Mouse (Mus musculus): ENCODE results near the gene 1700037H04Rik. TPM values are rescaled to one million over a fixed set of nuclear protein-coding genes. Genes with fewer than 3 reads are reported as not detected.

The 1700037H04Rik gene
- polyA plus RNA-seq, 1 experiment, result 98.0 TPM

GRCm38 (mm10) chr2:131186771-131187601 lies 27.1 kb upstream of the 1700037H04Rik start, which contains the start of the genes Cdc25b and Spef1:
Gene Cdc25b (plus strand): TSS chr2:131186949.
Gene Spef1 (minus strand): TSS chr2:131187282.
- TF ChIP-seq MAX (IDR thresholded peaks at IDR 0.05) (peak; percentile 19), MYOD1 (IDR thresholded peaks at IDR 0.05; ENCODE audit: control insufficient read depth, insufficient read length, low read depth) (no peak)
- Histone ChIP-seq H3K79me2 (ENCODE audit: control insufficient read depth, insufficient read depth) (peaks cover 44% of the 10 kb centered on the region), H3K79me3 (ENCODE audit: low read depth) (peaks cover 25% of the 10 kb centered on the region), H3K27me3 (ENCODE audit: control insufficient read depth, insufficient read depth, insufficient read length) (no peaks in the 10 kb centered on the region), H3K4me3 (ENCODE audit: insufficient read depth, poor library complexity, severe bottlenecking) (peak within 1 kb of the TSS; percentile 86), H3ac (ENCODE audit: control insufficient read depth, insufficient read length, low read depth) (peak within 1 kb of the TSS; percentile 98), H3K36me3 (ENCODE audit: control insufficient read depth, insufficient read depth) (peaks cover 40% of the 10 kb centered on the region)

- TF ChIP-seq MYOD1 (IDR thresholded peaks at IDR 0.05; ENCODE audit: control insufficient read depth, insufficient read length, low read depth) (peak; percentile 80), MYOG (IDR thresholded peaks at IDR 0.05; ENCODE audit: control insufficient read depth, extremely low read depth, insufficient read length) (no peak)
These were observed 26.5 kb upstream of the 1700037H04Rik start for GRCm38 (mm10) chr2:131186343-131186742.

GRCm38 (mm10) chr2:131179990-131180587 lies 20.2 kb upstream of the 1700037H04Rik start, which contains the start of gene Cenpb:
Gene Cenpb (minus strand): TSS chr2:131180067.
- H3K79me3 ChIP-seq (ENCODE audit: low read depth), result peaks cover 36% of the 10 kb centered on the region
- peak within 1 kb of the TSS; percentile 83 for H3K4me3 ChIP-seq (ENCODE audit: insufficient read depth, poor library complexity, severe bottlenecking)
- peaks cover 13% of the 10 kb centered on the region for H3K36me3 ChIP-seq (ENCODE audit: control insufficient read depth, insufficient read depth)
- peaks cover 46% of the 10 kb centered on the region for H3K79me2 ChIP-seq (ENCODE audit: control insufficient read depth, insufficient read depth)
- no peaks in the 10 kb centered on the region for H3K27me3 ChIP-seq (ENCODE audit: control insufficient read depth, insufficient read depth, insufficient read length)
- peak within 1 kb of the TSS; percentile 90 for H3ac ChIP-seq (ENCODE audit: control insufficient read depth, insufficient read length, low read depth)
- TF ChIP-seq CEBPB (IDR thresholded peaks at IDR 0.05; ENCODE audit: low read depth) (peak; percentile 51), MYOG (IDR thresholded peaks at IDR 0.05; ENCODE audit: control insufficient read depth, extremely low read depth, insufficient read length) (no peak), FOSL1 (IDR thresholded peaks at IDR 0.05; ENCODE audit: insufficient read depth, low read length, poor library complexity, severe bottlenecking) (no peak), CTCF (IDR thresholded peaks at IDR 0.05; ENCODE audit: control insufficient read depth, insufficient read depth, insufficient read length) (peak; percentile 91), USF1 (IDR thresholded peaks at IDR 0.05; ENCODE audit: low read depth) (no peak), MAX (IDR thresholded peaks at IDR 0.05) (peak; percentile 84), MYOD1 (IDR thresholded peaks at IDR 0.05; ENCODE audit: control insufficient read depth, insufficient read length, low read depth) (no peak)

More at GRCm38 (mm10) chr2:131186343-131186742, 26.5 kb upstream of the 1700037H04Rik start:
- H3K79me3 ChIP-seq (ENCODE audit: low read depth), result peaks cover 25% of the 10 kb centered on the region
- peak overlapping the region; percentile 72 for H3ac ChIP-seq (ENCODE audit: control insufficient read depth, insufficient read length, low read depth)
- H3K4me3 ChIP-seq (ENCODE audit: insufficient read depth, poor library complexity, severe bottlenecking), result peak overlapping the region; percentile 86
- no peaks in the 10 kb centered on the region for H3K27me3 ChIP-seq (ENCODE audit: control insufficient read depth, insufficient read depth, insufficient read length)
- H3K79me2 ChIP-seq (ENCODE audit: control insufficient read depth, insufficient read depth), result peaks cover 44% of the 10 kb centered on the region
- peaks cover 33% of the 10 kb centered on the region for H3K36me3 ChIP-seq (ENCODE audit: control insufficient read depth, insufficient read depth)

- Histone ChIP-seq H3K27me3 (ENCODE audit: control insufficient read depth, insufficient read depth, insufficient read length) (no peaks in the 10 kb centered on the region), H3ac (ENCODE audit: control insufficient read depth, insufficient read length, low read depth) (peak overlapping the region; percentile 90), H3K36me3 (ENCODE audit: control insufficient read depth, insufficient read depth) (peaks cover 13% of the 10 kb centered on the region), H3K79me2 (ENCODE audit: control insufficient read depth, insufficient read depth) (peaks cover 46% of the 10 kb centered on the region), H3K79me3 (ENCODE audit: low read depth) (peaks cover 36% of the 10 kb centered on the region), H3K4me3 (ENCODE audit: insufficient read depth, poor library complexity, severe bottlenecking) (peak overlapping the region; percentile 83)
- no peak for TF ChIP-seq MYOD1 (IDR thresholded peaks at IDR 0.05; ENCODE audit: control insufficient read depth, insufficient read length, low read depth)
- peak; percentile 69 for TF ChIP-seq MAX (IDR thresholded peaks at IDR 0.05)
- TF ChIP-seq CTCF (IDR thresholded peaks at IDR 0.05; ENCODE audit: control insufficient read depth, insufficient read depth, insufficient read length), result peak; percentile 21
These were observed 19.5 kb upstream of the 1700037H04Rik start for GRCm38 (mm10) chr2:131179246-131179886.

- H3K79me2 ChIP-seq (ENCODE audit: control insufficient read depth, insufficient read depth), result peaks cover 46% of the 10 kb centered on the region
- peak overlapping the region; percentile 90 for H3ac ChIP-seq (ENCODE audit: control insufficient read depth, insufficient read length, low read depth)
- peaks cover 36% of the 10 kb centered on the region for H3K79me3 ChIP-seq (ENCODE audit: low read depth)
- TF ChIP-seq USF1 (IDR thresholded peaks at IDR 0.05; ENCODE audit: low read depth) (no peak), CEBPB (IDR thresholded peaks at IDR 0.05; ENCODE audit: low read depth) (no peak), MYOG (IDR thresholded peaks at IDR 0.05; ENCODE audit: control insufficient read depth, extremely low read depth, insufficient read length) (no peak), FOSL1 (IDR thresholded peaks at IDR 0.05; ENCODE audit: insufficient read depth, low read length, poor library complexity, severe bottlenecking) (no peak), CTCF (IDR thresholded peaks at IDR 0.05; ENCODE audit: control insufficient read depth, insufficient read depth, insufficient read length) (no peak), MAX (IDR thresholded peaks at IDR 0.05) (no peak), MYOD1 (IDR thresholded peaks at IDR 0.05; ENCODE audit: control insufficient read depth, insufficient read length, low read depth) (no peak)
- H3K27me3 ChIP-seq (ENCODE audit: control insufficient read depth, insufficient read depth, insufficient read length), result no peaks in the 10 kb centered on the region
- peaks cover 13% of the 10 kb centered on the region for H3K36me3 ChIP-seq (ENCODE audit: control insufficient read depth, insufficient read depth)
- peak overlapping the region; percentile 83 for H3K4me3 ChIP-seq (ENCODE audit: insufficient read depth, poor library complexity, severe bottlenecking)
These were observed 19.0 kb upstream of the 1700037H04Rik start for GRCm38 (mm10) chr2:131178828-131179245.
